Mouse (Mus musculus): ENCODE results near the gene Tmigd1. TPM values are rescaled to one million over a fixed set of nuclear protein-coding genes. Genes with fewer than 3 reads are reported as not detected.

The Tmigd1 gene
- not detected for total RNA-seq (2021)

- intact Hi-C loops (cut with DNase I), result no loop called here
- no peak for DNase-seq
Measured at GRCm38 (mm10) chr11:76901579-76902361, at the start of gene Tmigd1. Gene Tmigd1, plus strand, starts transcription at chr11:76902159.

- intact Hi-C loops (cut with DNase I), result no loop called here
Measured at GRCm38 (mm10) chr11:76854475-76855341, 47.3 kb upstream of the Tmigd1 start.

GRCm38 (mm10) chr11:76856601-76857000 is 45.4 kb upstream of the Tmigd1 start:
- DNase-seq, result no peak
- intact Hi-C loops (cut with DNase I), result no loop called here

More at GRCm38 (mm10) chr11:76854475-76855341, 47.3 kb upstream of the Tmigd1 start:
- DNase-seq, result no peak

GRCm38 (mm10) chr11:76857111-76857510 is 44.8 kb upstream of the Tmigd1 start:
- intact Hi-C loops (cut with DNase I), result no loop called here
- no peak for DNase-seq

- intact Hi-C loops (cut with DNase I), result no loop called here
Measured at GRCm38 (mm10) chr11:76858781-76859180, 43.2 kb upstream of the Tmigd1 start.

GRCm38 (mm10) chr11:76859261-76859660 is 42.7 kb upstream of the Tmigd1 start:
- intact Hi-C loops (cut with DNase I), result no loop called here
- no peak for DNase-seq

More at GRCm38 (mm10) chr11:76858781-76859180, 43.2 kb upstream of the Tmigd1 start:
- no peak for DNase-seq

- DNase-seq, result no peak
- intact Hi-C loops (cut with DNase I), result no loop called here
Measured at GRCm38 (mm10) chr11:76861185-76861584, 40.8 kb upstream of the Tmigd1 start.

- DNase-seq, result no peak
Measured at GRCm38 (mm10) chr11:76872556-76873234, 29.3 kb upstream of the Tmigd1 start.

GRCm38 (mm10) chr11:76873865-76874264 is 28.1 kb upstream of the Tmigd1 start:
- intact Hi-C loops (cut with DNase I), result no loop called here
- DNase-seq, result no peak

More at GRCm38 (mm10) chr11:76872556-76873234, 29.3 kb upstream of the Tmigd1 start:
- intact Hi-C loops (cut with DNase I), result no loop called here

- DNase-seq, result no peak
- intact Hi-C loops (cut with DNase I), result no loop called here
Measured at GRCm38 (mm10) chr11:76874766-76875165, 27.2 kb upstream of the Tmigd1 start.

- intact Hi-C loops (cut with DNase I), result no loop called here
- DNase-seq, result no peak
Measured at GRCm38 (mm10) chr11:76879816-76880215, 22.1 kb upstream of the Tmigd1 start.

GRCm38 (mm10) chr11:76884451-76884850 is 17.5 kb upstream of the Tmigd1 start:
- intact Hi-C loops (cut with DNase I), result no loop called here
- DNase-seq, result no peak

- DNase-seq, result no peak
- intact Hi-C loops (cut with DNase I), result no loop called here
Measured at GRCm38 (mm10) chr11:76889339-76890164, 12.4 kb upstream of the Tmigd1 start.

- intact Hi-C loops (cut with DNase I), result no loop called here
Measured at GRCm38 (mm10) chr11:76891171-76891570, 10.8 kb upstream of the Tmigd1 start.

GRCm38 (mm10) chr11:76891738-76892349 is 10.1 kb upstream of the Tmigd1 start:
- intact Hi-C loops (cut with DNase I), result no loop called here
- DNase-seq, result no peak

More at GRCm38 (mm10) chr11:76891171-76891570, 10.8 kb upstream of the Tmigd1 start:
- no peak for DNase-seq

- intact Hi-C loops (cut with DNase I), result no loop called here
- no peak for DNase-seq
Measured at GRCm38 (mm10) chr11:76892972-76893371, 9.0 kb upstream of the Tmigd1 start.

- no peak for DNase-seq
- intact Hi-C loops (cut with DNase I), result no loop called here
Measured at GRCm38 (mm10) chr11:76893570-76893969, 8.4 kb upstream of the Tmigd1 start.

GRCm38 (mm10) chr11:76894240-76894639 is 7.7 kb upstream of the Tmigd1 start:
- DNase-seq, result peak; percentile 61
- intact Hi-C loops (cut with DNase I), result no loop called here

- no peak for DNase-seq
- intact Hi-C loops (cut with DNase I), result no loop called here
Measured at GRCm38 (mm10) chr11:76896360-76896759, 5.6 kb upstream of the Tmigd1 start.

GRCm38 (mm10) chr11:76897126-76897525 is 4.8 kb upstream of the Tmigd1 start:
- no peak for DNase-seq
- intact Hi-C loops (cut with DNase I), result no loop called here

Data from left cerebral cortex, postnatal 4 days (tissue).